Mouse (Mus musculus): ENCODE measurements around the gene Slc51b. TPM values are rescaled to one million over a fixed set of nuclear protein-coding genes. Genes with fewer than 3 reads are reported as not detected.
A peak's percentile ranks its signal among the peaks of the same experiment; 100 is the strongest.

Gene Slc51b
- total and polyA plus RNA-seq, 2 experiments = 0.22 to 3.2 TPM

- under 1% methylated on average over 54 of the region's 54 CpGs for WGBS
- DNase-seq (ENCODE audit: extremely low read depth, low read depth, low spot score) = peak; percentile 73
Measured at GRCm38 (mm10) chr9:65435671-65436301, 13.0 kb upstream of the Slc51b start, which contains the start of gene Mtfmt. TSS of gene Mtfmt (plus strand) at chr9:65435782.

DNA sequence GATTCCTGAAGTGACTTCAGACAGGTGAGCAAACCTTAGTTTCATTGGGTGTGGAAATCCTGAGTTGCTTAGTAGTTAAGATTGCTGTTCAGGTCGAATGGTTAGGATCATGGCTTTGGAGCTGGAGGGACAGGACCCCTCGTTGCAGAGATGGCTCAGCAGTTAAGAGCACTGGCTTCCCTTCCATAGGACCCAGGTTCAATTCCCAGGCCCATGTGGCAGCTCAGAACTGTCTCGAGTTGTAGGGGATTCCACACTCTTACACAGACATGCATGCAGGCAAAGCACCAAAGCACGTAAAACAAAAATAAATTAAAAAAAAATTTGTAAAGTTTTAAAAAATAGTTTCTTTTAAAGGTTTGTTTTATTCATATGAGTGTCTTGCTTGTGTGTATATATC, 12.5 kb upstream of the Slc51b start:
- no peak for TF ChIP-seq POLR2A (IDR thresholded peaks at IDR 0.05; ENCODE audit: extremely low read depth, insufficient read depth, low read length)
- TF ChIP-seq CTCF (IDR thresholded peaks at IDR 0.05; ENCODE audit: low read depth, low read length) = no peak

More at GRCm38 (mm10) chr9:65435671-65436301, 13.0 kb upstream of the Slc51b start, which contains the start of gene Mtfmt:
- Histone ChIP-seq H3K4me1 (ENCODE audit: control insufficient read depth, insufficient read depth, low read length) (no peaks in the 10 kb centered on the region), H3K4me3 (ENCODE audit: insufficient read depth, low read depth, low read length) (peak within 1 kb of the TSS; percentile 84), H3K79me2 (ENCODE audit: control insufficient read depth, insufficient read depth, low read length) (no peaks in the 10 kb centered on the region; the same call in 1 of the 2 replicates), H3K27me3 (ENCODE audit: control insufficient read depth, insufficient read depth, low read length) (no peaks in the 10 kb centered on the region), H3K27ac (replicated peaks; ENCODE audit: insufficient read depth, low read depth, low read length) (no peak within 1 kb of the TSS), H3K9ac (ENCODE audit: low read depth, low read length) (peak within 1 kb of the TSS; percentile 71), H3K36me3 (ENCODE audit: control insufficient read depth, insufficient read depth, low read length) (peaks cover 2% of the 10 kb centered on the region; the same call in 1 of the 2 replicates)
- TF ChIP-seq POLR2A (IDR thresholded peaks at IDR 0.05; ENCODE audit: extremely low read depth, insufficient read depth, low read length) = peak; percentile 44; the same call in 1 of the 2 replicates
- no peak for TF ChIP-seq CTCF (IDR thresholded peaks at IDR 0.05; ENCODE audit: low read depth, low read length)

DNA sequence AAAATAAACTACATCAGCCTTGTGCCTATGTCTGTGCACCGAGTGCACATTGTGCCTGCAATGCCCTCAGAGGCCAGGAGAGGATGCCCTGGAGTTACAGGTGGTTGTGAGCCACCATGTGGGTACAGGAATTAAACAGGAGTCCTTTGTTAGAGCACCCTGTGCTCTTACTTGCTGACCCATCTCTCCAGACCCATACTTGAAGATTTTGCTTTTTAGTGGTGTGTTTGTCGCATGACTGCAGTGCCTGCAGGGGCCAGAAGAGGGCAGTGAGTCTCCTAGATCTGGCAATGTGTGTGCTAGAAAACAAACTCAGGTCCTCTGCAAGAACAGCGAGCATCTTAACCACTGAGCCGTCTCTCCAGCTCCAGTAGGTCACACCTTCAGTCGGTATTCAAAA, 11.4 kb upstream of the Slc51b start:
- Histone ChIP-seq H3K27me3 (ENCODE audit: control insufficient read depth, insufficient read depth, low read length) (no peaks in the 10 kb centered on the region), H3K36me3 (ENCODE audit: control insufficient read depth, insufficient read depth, low read length) (no peaks in the 10 kb centered on the region), H3K4me1 (ENCODE audit: control insufficient read depth, insufficient read depth, low read length) (no peaks in the 10 kb centered on the region), H3K4me3 (ENCODE audit: insufficient read depth, low read depth, low read length) (no peak overlapping the region), H3K27ac (replicated peaks; ENCODE audit: insufficient read depth, low read depth, low read length) (no peak overlapping the region), H3K9ac (ENCODE audit: low read depth, low read length) (no peak overlapping the region), H3K79me2 (ENCODE audit: control insufficient read depth, insufficient read depth, low read length) (no peaks in the 10 kb centered on the region; the same call in 1 of the 2 replicates)
- peak; percentile 40 for DNase-seq (ENCODE audit: extremely low read depth, low read depth, low spot score)
- peak; percentile 61 for TF ChIP-seq CTCF (IDR thresholded peaks at IDR 0.05; ENCODE audit: low read depth, low read length)
- TF ChIP-seq POLR2A (IDR thresholded peaks at IDR 0.05; ENCODE audit: extremely low read depth, insufficient read depth, low read length) = no peak
- 83% methylated on average over 5 of the region's 5 CpGs for WGBS

More for the DNA sequence above, 12.5 kb upstream of the Slc51b start:
- H3K27ac ChIP-seq (replicated peaks; ENCODE audit: insufficient read depth, low read depth, low read length) = no peak overlapping the region
- H3K9ac ChIP-seq (ENCODE audit: low read depth, low read length) = no peak overlapping the region
- no peak overlapping the region for H3K4me3 ChIP-seq (ENCODE audit: insufficient read depth, low read depth, low read length)
- H3K79me2 ChIP-seq (ENCODE audit: control insufficient read depth, insufficient read depth, low read length) = no peaks in the 10 kb centered on the region; the same call in 1 of the 2 replicates
- H3K36me3 ChIP-seq (ENCODE audit: control insufficient read depth, insufficient read depth, low read length) = no peaks in the 10 kb centered on the region
- H3K27me3 ChIP-seq (ENCODE audit: control insufficient read depth, insufficient read depth, low read length) = no peaks in the 10 kb centered on the region
- 72% methylated on average over 4 of the region's 4 CpGs for WGBS
- H3K4me1 ChIP-seq (ENCODE audit: control insufficient read depth, insufficient read depth, low read length) = no peaks in the 10 kb centered on the region
- no peak for DNase-seq (ENCODE audit: extremely low read depth, low read depth, low spot score)

DNA sequence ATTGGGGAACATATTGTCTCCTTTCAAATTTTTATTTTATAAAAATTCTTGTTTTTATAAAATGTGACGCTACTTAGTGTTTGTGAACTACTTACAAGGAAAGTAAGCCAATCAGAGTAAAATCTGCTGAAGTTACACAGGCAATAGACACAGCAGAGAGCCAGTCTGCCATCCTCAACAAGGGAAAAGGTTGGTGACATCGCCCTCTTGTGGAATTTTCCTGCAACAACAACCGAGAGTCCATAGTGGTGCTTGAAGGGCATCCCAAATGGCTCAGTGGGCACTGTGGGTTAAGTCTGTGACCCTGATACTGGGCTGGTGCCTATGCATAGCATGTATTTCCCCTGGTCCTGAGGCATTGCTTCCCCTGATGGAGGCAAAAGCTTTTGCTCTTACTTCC, 9.5 kb upstream of the Slc51b start:
- no peak overlapping the region for H3K9ac ChIP-seq (ENCODE audit: low read depth, low read length)
- no peaks in the 10 kb centered on the region; the same call in 1 of the 2 replicates for H3K4me1 ChIP-seq (ENCODE audit: control insufficient read depth, insufficient read depth, low read length)
- H3K79me2 ChIP-seq (ENCODE audit: control insufficient read depth, insufficient read depth, low read length) = no peaks in the 10 kb centered on the region; the same call in 1 of the 2 replicates
- no peaks in the 10 kb centered on the region for H3K36me3 ChIP-seq (ENCODE audit: control insufficient read depth, insufficient read depth, low read length)
- H3K4me3 ChIP-seq (ENCODE audit: insufficient read depth, low read depth, low read length) = no peak overlapping the region
- WGBS = 2% methylated on average over 3 of the region's 3 CpGs
- no peak overlapping the region for H3K27ac ChIP-seq (replicated peaks; ENCODE audit: insufficient read depth, low read depth, low read length)
- peak; percentile 64 for DNase-seq (ENCODE audit: extremely low read depth, low read depth, low spot score)
- H3K27me3 ChIP-seq (ENCODE audit: control insufficient read depth, insufficient read depth, low read length) = no peaks in the 10 kb centered on the region
- no peak for TF ChIP-seq POLR2A (IDR thresholded peaks at IDR 0.05; ENCODE audit: extremely low read depth, insufficient read depth, low read length)
- peak; percentile 71 for TF ChIP-seq CTCF (IDR thresholded peaks at IDR 0.05; ENCODE audit: low read depth, low read length)

DNA sequence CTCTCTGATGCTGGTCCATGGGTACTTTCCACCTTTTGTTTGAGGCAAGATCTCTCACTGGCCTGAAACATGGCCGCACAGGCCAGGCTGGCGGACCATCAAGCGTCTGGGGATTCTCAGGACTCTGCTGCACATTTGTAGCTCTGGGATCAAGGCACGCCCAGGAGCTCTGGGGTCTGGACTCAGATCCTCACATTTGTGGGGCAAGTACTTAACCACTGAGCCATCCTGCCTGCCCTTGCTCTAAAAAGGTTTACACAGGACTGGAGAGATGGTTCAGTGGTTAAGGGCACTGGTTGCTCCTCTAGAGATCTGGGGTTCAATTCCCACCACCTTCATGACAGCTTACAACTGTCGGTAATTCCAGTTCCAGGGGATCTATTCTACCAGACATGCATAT, 8.2 kb upstream of the Slc51b start:
- Histone ChIP-seq H3K79me2 (ENCODE audit: control insufficient read depth, insufficient read depth, low read length) (no peaks in the 10 kb centered on the region), H3K4me1 (ENCODE audit: control insufficient read depth, insufficient read depth, low read length) (no peaks in the 10 kb centered on the region; the same call in 1 of the 2 replicates), H3K27ac (replicated peaks; ENCODE audit: insufficient read depth, low read depth, low read length) (no peak overlapping the region), H3K36me3 (ENCODE audit: control insufficient read depth, insufficient read depth, low read length) (no peaks in the 10 kb centered on the region), H3K4me3 (ENCODE audit: insufficient read depth, low read depth, low read length) (no peak overlapping the region), H3K27me3 (ENCODE audit: control insufficient read depth, insufficient read depth, low read length) (no peaks in the 10 kb centered on the region), H3K9ac (ENCODE audit: low read depth, low read length) (no peak overlapping the region)
- 97% methylated on average over 5 of the region's 5 CpGs for WGBS
- DNase-seq (ENCODE audit: extremely low read depth, low read depth, low spot score) = no peak
- TF ChIP-seq POLR2A (IDR thresholded peaks at IDR 0.05; ENCODE audit: extremely low read depth, insufficient read depth, low read length) (no peak), CTCF (IDR thresholded peaks at IDR 0.05; ENCODE audit: low read depth, low read length) (no peak)

DNA sequence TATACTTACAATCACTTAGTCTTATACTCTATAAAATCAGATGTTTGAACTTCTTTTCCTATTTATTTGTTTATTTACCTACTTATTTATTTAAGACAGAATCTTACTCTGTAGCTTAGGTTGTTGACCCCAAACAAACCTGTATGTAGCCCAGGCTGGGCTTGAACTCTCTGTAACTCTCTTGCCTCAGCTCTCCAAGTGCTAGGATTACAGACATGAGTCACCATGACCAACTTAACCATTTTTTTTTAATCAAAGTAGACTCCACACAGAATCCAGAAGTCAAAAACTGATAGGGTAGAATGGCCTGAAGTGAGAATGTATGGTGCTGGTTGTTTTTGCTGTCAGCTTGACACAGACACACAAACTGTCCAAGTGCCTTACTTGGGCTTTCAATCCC, 7.6 kb upstream of the Slc51b start:
- Histone ChIP-seq H3K79me2 (ENCODE audit: control insufficient read depth, insufficient read depth, low read length) (no peaks in the 10 kb centered on the region), H3K4me1 (ENCODE audit: control insufficient read depth, insufficient read depth, low read length) (no peaks in the 10 kb centered on the region; the same call in 1 of the 2 replicates), H3K27ac (replicated peaks; ENCODE audit: insufficient read depth, low read depth, low read length) (no peak overlapping the region), H3K36me3 (ENCODE audit: control insufficient read depth, insufficient read depth, low read length) (no peaks in the 10 kb centered on the region), H3K27me3 (ENCODE audit: control insufficient read depth, insufficient read depth, low read length) (no peaks in the 10 kb centered on the region), H3K9ac (ENCODE audit: low read depth, low read length) (no peak overlapping the region), H3K4me3 (ENCODE audit: insufficient read depth, low read depth, low read length) (no peak overlapping the region)
- TF ChIP-seq POLR2A (IDR thresholded peaks at IDR 0.05; ENCODE audit: extremely low read depth, insufficient read depth, low read length) = no peak
- TF ChIP-seq CTCF (IDR thresholded peaks at IDR 0.05; ENCODE audit: low read depth, low read length) = no peak
- DNase-seq (ENCODE audit: extremely low read depth, low read depth, low spot score) = no peak

Data from liver, adult 2 months (tissue).